Mouse (Mus musculus): ENCODE results near the gene Hoxa4. TPM values are rescaled to one million over a fixed set of nuclear protein-coding genes. Genes with fewer than 3 reads are reported as not detected.

Hoxa4 gene
- polyA plus RNA-seq, 1 experiment from 2014 or later = 1.6 TPM

- Histone ChIP-seq H3K4me1 (replicated peaks; ENCODE audit: insufficient read depth, low read length) (peaks cover 21% of the 10 kb centered on the region), H3K9me3 (replicated peaks; ENCODE audit: low read length) (no peaks in the 10 kb centered on the region), H3K36me3 (ENCODE audit: insufficient read depth, low read length) (0 out of 2 replicates have a peak, but pooled peaks cover 11% of the 10 kb centered on the region), H3K27ac (peak overlapping the region; percentile 55; the same call in 1 of the 2 replicates), H3K9ac (ENCODE audit: low read depth, low read length) (0 out of 2 replicates have a peak overlapping the region, but pooled peaks have one; percentile 24), H3K4me2 (ENCODE audit: low read length) (peak overlapping the region; percentile 0; the same call in 1 of the 2 replicates), H3K27me3 (ENCODE audit: insufficient read depth, low read length) (no peaks in the 10 kb centered on the region), H3K4me3 (replicated peaks; ENCODE audit: low read depth, low read length) (no peak overlapping the region; the same call in 1 of the 2 replicates)
- TF ChIP-seq CTCF (IDR thresholded peaks at IDR 0.05; ENCODE audit: low read depth) = no peak
- ATAC-seq (replicated peaks; ENCODE audit: low FRiP score, low read depth) (no peak), DNase-seq (ENCODE audit: low spot score) (peak; percentile 71)
- WGBS = 47% methylated on average over 10 of the region's 10 CpGs
Measured at GRCm38 (mm10) chr6:52200751-52201250, 9.2 kb upstream of the Hoxa4 start.

- WGBS = 27% methylated on average over 30 of the region's 30 CpGs
- TF ChIP-seq CTCF (IDR thresholded peaks at IDR 0.05; ENCODE audit: low read depth) = no peak
- Histone ChIP-seq H3K4me2 (ENCODE audit: low read length) (peak overlapping the region; percentile 0), H3K4me3 (replicated peaks; ENCODE audit: low read depth, low read length) (no peak overlapping the region), H3K27ac (peak overlapping the region; percentile 55; the same call in 1 of the 2 replicates), H3K4me1 (replicated peaks; ENCODE audit: insufficient read depth, low read length) (peaks cover 17% of the 10 kb centered on the region), H3K27me3 (ENCODE audit: insufficient read depth, low read length) (no peaks in the 10 kb centered on the region), H3K9me3 (replicated peaks; ENCODE audit: low read length) (no peaks in the 10 kb centered on the region), H3K36me3 (ENCODE audit: insufficient read depth, low read length) (0 out of 2 replicates have a peak, but pooled peaks cover 11% of the 10 kb centered on the region), H3K9ac (ENCODE audit: low read depth, low read length) (0 out of 2 replicates have a peak overlapping the region, but pooled peaks have one; percentile 24)
- ATAC-seq (replicated peaks; ENCODE audit: low FRiP score, low read depth) (no peak), DNase-seq (ENCODE audit: low spot score) (no peak)
Measured at GRCm38 (mm10) chr6:52200073-52200750, 8.7 kb upstream of the Hoxa4 start.

- no peaks in the 10 kb centered on the region for H3K9me3 ChIP-seq (replicated peaks; ENCODE audit: low read length)
- H3K27me3 ChIP-seq (ENCODE audit: insufficient read depth, low read length) = no peaks in the 10 kb centered on the region
- peak; percentile 78 for TF ChIP-seq CTCF (IDR thresholded peaks at IDR 0.05; ENCODE audit: low read depth)
- H3K4me2 ChIP-seq (ENCODE audit: low read length) = peak overlapping the region; percentile 4; the same call in 1 of the 2 replicates
- DNase-seq (ENCODE audit: low spot score) = peak; percentile 96
- H3K4me1 ChIP-seq (replicated peaks; ENCODE audit: insufficient read depth, low read length) = peaks cover 27% of the 10 kb centered on the region
- peak overlapping the region; percentile 65; the same call in 1 of the 2 replicates for H3K27ac ChIP-seq
- 7% methylated on average over 10 of the region's 10 CpGs for WGBS
- H3K36me3 ChIP-seq (ENCODE audit: insufficient read depth, low read length) = 0 out of 2 replicates have a peak, but pooled peaks cover 4% of the 10 kb centered on the region
- no peak overlapping the region for H3K9ac ChIP-seq (ENCODE audit: low read depth, low read length)
- H3K4me3 ChIP-seq (replicated peaks; ENCODE audit: low read depth, low read length) = no peak overlapping the region
- peak; percentile 79; the same call in 1 of the 2 replicates for ATAC-seq (replicated peaks; ENCODE audit: low FRiP score, low read depth)
Measured at GRCm38 (mm10) chr6:52197271-52197670, 5.7 kb upstream of the Hoxa4 start.

GRCm38 (mm10) chr6:52196811-52197210 lies 5.3 kb upstream of the Hoxa4 start:
- 38% methylated on average over 9 of the region's 9 CpGs for WGBS
- 0 out of 2 replicates have a peak, but pooled peaks cover 4% of the 10 kb centered on the region for H3K36me3 ChIP-seq (ENCODE audit: insufficient read depth, low read length)
- TF ChIP-seq CTCF (IDR thresholded peaks at IDR 0.05; ENCODE audit: low read depth) = no peak
- peaks cover 29% of the 10 kb centered on the region for H3K4me1 ChIP-seq (replicated peaks; ENCODE audit: insufficient read depth, low read length)
- no peak overlapping the region for H3K27ac ChIP-seq
- H3K9me3 ChIP-seq (replicated peaks; ENCODE audit: low read length) = no peaks in the 10 kb centered on the region
- DNase-seq (ENCODE audit: low spot score) = no peak
- H3K27me3 ChIP-seq (ENCODE audit: insufficient read depth, low read length) = no peaks in the 10 kb centered on the region
- peak overlapping the region; percentile 4; the same call in 1 of the 2 replicates for H3K4me2 ChIP-seq (ENCODE audit: low read length)
- no peak for ATAC-seq (replicated peaks; ENCODE audit: low FRiP score, low read depth)
- no peak overlapping the region for H3K4me3 ChIP-seq (replicated peaks; ENCODE audit: low read depth, low read length)
- H3K9ac ChIP-seq (ENCODE audit: low read depth, low read length) = no peak overlapping the region

GRCm38 (mm10) chr6:52194690-52195089 lies 3.1 kb upstream of the Hoxa4 start:
- H3K4me2 ChIP-seq (ENCODE audit: low read length) = 0 out of 2 replicates have a peak overlapping the region, but pooled peaks have one; percentile 21
- no peaks in the 10 kb centered on the region for H3K9me3 ChIP-seq (replicated peaks; ENCODE audit: low read length)
- H3K36me3 ChIP-seq (ENCODE audit: insufficient read depth, low read length) = 0 out of 2 replicates have a peak, but pooled peaks cover 6% of the 10 kb centered on the region
- WGBS = 34% methylated on average over 10 of the region's 10 CpGs
- no peak overlapping the region for H3K9ac ChIP-seq (ENCODE audit: low read depth, low read length)
- TF ChIP-seq CTCF (IDR thresholded peaks at IDR 0.05; ENCODE audit: low read depth) = peak; percentile 24; the same call in 1 of the 2 replicates
- 0 out of 2 replicates have a peak overlapping the region, but pooled peaks have one; percentile 15 for H3K27ac ChIP-seq
- H3K4me3 ChIP-seq (replicated peaks; ENCODE audit: low read depth, low read length) = no peak overlapping the region
- no peak for DNase-seq (ENCODE audit: low spot score)
- H3K27me3 ChIP-seq (ENCODE audit: insufficient read depth, low read length) = no peaks in the 10 kb centered on the region
- no peak for ATAC-seq (replicated peaks; ENCODE audit: low FRiP score, low read depth)
- H3K4me1 ChIP-seq (replicated peaks; ENCODE audit: insufficient read depth, low read length) = peaks cover 39% of the 10 kb centered on the region

- no peak for TF ChIP-seq CTCF (IDR thresholded peaks at IDR 0.05; ENCODE audit: low read depth)
- Histone ChIP-seq H3K9me3 (replicated peaks; ENCODE audit: low read length) (no peaks in the 10 kb centered on the region), H3K9ac (ENCODE audit: low read depth, low read length) (peak overlapping the region; percentile 35), H3K27me3 (ENCODE audit: insufficient read depth, low read length) (no peaks in the 10 kb centered on the region), H3K4me2 (ENCODE audit: low read length) (peak overlapping the region; percentile 100), H3K4me1 (replicated peaks; ENCODE audit: insufficient read depth, low read length) (peaks cover 56% of the 10 kb centered on the region), H3K36me3 (ENCODE audit: insufficient read depth, low read length) (0 out of 2 replicates have a peak, but pooled peaks cover 3% of the 10 kb centered on the region), H3K4me3 (replicated peaks; ENCODE audit: low read depth, low read length) (peak overlapping the region; percentile 64), H3K27ac (peak overlapping the region; percentile 77)
- peak; percentile 93 for DNase-seq (ENCODE audit: low spot score)
- WGBS = 1% methylated on average over 30 of the region's 55 CpGs
- ATAC-seq (replicated peaks; ENCODE audit: low FRiP score, low read depth) = peak; percentile 79
Measured at GRCm38 (mm10) chr6:52191860-52192550, 452 bp upstream of the Hoxa4 start.
